8 mouse cellular contexts compared by ENCODE assay signal in the genomic region with DNA sequence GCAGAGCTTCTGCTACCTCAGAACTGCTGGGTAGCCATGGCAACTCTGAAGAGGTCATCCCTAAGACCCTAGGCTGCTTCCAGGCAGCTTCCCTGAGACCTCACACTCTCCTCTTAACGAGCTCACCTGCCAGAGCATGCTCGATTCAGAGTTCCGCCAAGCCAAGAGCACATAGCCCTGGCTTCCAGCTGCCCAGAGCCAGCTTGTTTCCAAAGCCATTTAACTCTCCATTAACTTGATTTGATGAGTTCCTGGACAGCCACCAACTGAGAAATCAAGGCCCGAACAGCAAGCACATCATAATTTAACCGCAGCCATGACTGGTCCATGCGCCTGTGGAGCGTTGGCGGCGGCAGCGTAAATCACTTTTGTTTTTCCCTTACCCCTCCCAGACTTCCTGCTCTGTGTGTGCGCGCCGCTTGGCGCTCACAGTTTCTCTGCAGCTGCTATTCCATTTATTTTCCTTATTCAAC. TPM values are rescaled to one million over a fixed set of nuclear protein-coding genes. Genes with fewer than 3 reads are reported as not detected.
DNase-seq lines count a peak whose midpoint lies in the region; ATAC-seq and TF ChIP-seq lines count a peak whose summit lies in the region.

No protein-coding gene starts in this region.

- H3K4me3 ChIP-seq in bone marrow macrophage, adult 2 months (ENCODE audit: insufficient read depth, low read length) = peak overlapping the region; percentile 11; the same call in 1 of the 2 replicates
- H3K4me3 ChIP-seq in forebrain, postnatal 0 days (ENCODE audit: low read depth, low read length) = peak overlapping the region; percentile 17
- no peak overlapping the region for H3K4me3 ChIP-seq in liver, embryonic 13.5 days (replicated peaks)
- peak overlapping the region; percentile 19 for H3K4me3 ChIP-seq in neural tube, embryonic 15.5 days (replicated peaks)

- no peaks in the 10 kb centered on the region for H3K27me3 ChIP-seq in forebrain, postnatal 0 days (ENCODE audit: insufficient read depth, low read length)
- H3K27me3 ChIP-seq in liver, embryonic 13.5 days = no peaks in the 10 kb centered on the region
- no peaks in the 10 kb centered on the region for H3K27me3 ChIP-seq in neural tube, embryonic 15.5 days (replicated peaks)

- H3K9ac ChIP-seq in forebrain, postnatal 0 days = peak overlapping the region; percentile 35
- H3K9ac ChIP-seq in liver, embryonic 13.5 days = no peak overlapping the region
- H3K9ac ChIP-seq in neural tube, embryonic 15.5 days (replicated peaks) = 0 out of 2 replicates have a peak overlapping the region, but pooled peaks have one; percentile 1

- no peaks in the 10 kb centered on the region for H3K9me3 ChIP-seq in forebrain, postnatal 0 days (ENCODE audit: low read length)
- H3K9me3 ChIP-seq in liver, embryonic 13.5 days (replicated peaks) = no peaks in the 10 kb centered on the region
- H3K9me3 ChIP-seq in neural tube, embryonic 15.5 days (replicated peaks) = no peaks in the 10 kb centered on the region

- no peaks in the 10 kb centered on the region for H3K36me3 ChIP-seq in forebrain, postnatal 0 days (ENCODE audit: insufficient read depth)
- no peaks in the 10 kb centered on the region for H3K36me3 ChIP-seq in liver, embryonic 13.5 days
- H3K36me3 ChIP-seq in neural tube, embryonic 15.5 days = no peaks in the 10 kb centered on the region

- H3K4me1 ChIP-seq in bone marrow macrophage, adult 2 months (ENCODE audit: control insufficient read depth, insufficient read depth, low read length) = no peaks in the 10 kb centered on the region
- H3K4me1 ChIP-seq in forebrain, postnatal 0 days (ENCODE audit: insufficient read depth) = peaks cover 7% of the 10 kb centered on the region; the same call in 1 of the 2 replicates
- no peaks in the 10 kb centered on the region for H3K4me1 ChIP-seq in liver, embryonic 13.5 days (replicated peaks)
- H3K4me1 ChIP-seq in neural tube, embryonic 15.5 days = peaks cover 43% of the 10 kb centered on the region

- 7% methylated on average over 14 of the region's 14 CpGs for WGBS in forebrain, postnatal 0 days
- WGBS in liver, embryonic 13.5 days (ENCODE audit: insufficient replicate concordance) = 47% methylated on average over 14 of the region's 14 CpGs
- 5% methylated on average over 14 of the region's 14 CpGs for WGBS in neural tube, embryonic 15.5 days

- TF ChIP-seq POLR2A in bone marrow macrophage, adult 2 months (IDR thresholded peaks at IDR 0.05; ENCODE audit: borderline replicate concordance, low read depth, low read length) = no peak

- no peak overlapping the region for H3K27ac ChIP-seq in bone marrow macrophage, adult 2 months (ENCODE audit: insufficient read depth, low read depth, low read length)
- H3K27ac ChIP-seq in forebrain, postnatal 0 days (ENCODE audit: low read depth, low read length) = peak overlapping the region; percentile 59
- no peak overlapping the region for H3K27ac ChIP-seq in liver, embryonic 13.5 days
- H3K27ac ChIP-seq in neural tube, embryonic 15.5 days (replicated peaks) = peak overlapping the region; percentile 46

- peak; percentile 93 for DNase-seq in MN1 (ENCODE audit: low spot score)
- peak; percentile 76 for DNase-seq in forebrain, postnatal 0 days
- DNase-seq in kidney, adult 9 months = peak; percentile 36
- DNase-seq in liver, embryonic 13.5 days = no peak
- DNase-seq in thymus, postnatal 10 days (ENCODE audit: low spot score in 2 of 2) = no peak
- DNase-seq in frontal cortex, postnatal 14 days (ENCODE audit: low spot score in 2 of 2) = no peak

- H3K4me2 ChIP-seq in forebrain, postnatal 0 days (ENCODE audit: low read depth) = peak overlapping the region; percentile 47
- 0 out of 2 replicates have a peak overlapping the region, but pooled peaks have one; percentile 6 for H3K4me2 ChIP-seq in liver, embryonic 13.5 days
- H3K4me2 ChIP-seq in neural tube, embryonic 15.5 days = peak overlapping the region; percentile 51

- ATAC-seq in forebrain, postnatal 0 days = peak; percentile 92
- no peak for ATAC-seq in liver, embryonic 13.5 days (ENCODE audit: low read depth)
- ATAC-seq in neural tube, embryonic 15.5 days (ENCODE audit: low FRiP score) = peak; percentile 84

- TF ChIP-seq CTCF in bone marrow macrophage, adult 2 months (IDR thresholded peaks at IDR 0.05; ENCODE audit: low read depth, low read length) = no peak
- peak; percentile 40; the same call in 1 of the 2 replicates for TF ChIP-seq CTCF in forebrain, postnatal 0 days (IDR thresholded peaks at IDR 0.05; ENCODE audit: low read depth)

RNA-seq across cellular contexts. Expression of gene Mtcl1, which starts 32.7 kb away (rescaled TPM):
- not detected in 2 replicates for polyA plus RNA-seq in bone marrow macrophage, adult 2 months (2012; ENCODE audit: insufficient read depth, insufficient read length, missing spikeins)
- 21.4 and 25.7 TPM in 2 replicates for total RNA-seq in forebrain, postnatal 0 days (2014; rRNA removed)
- 6.7 and 8.5 TPM in 2 replicates for polyA plus RNA-seq in forebrain, postnatal 0 days (2015; fragmentation: Nextera tagmentation; extraction: Ambion mirVana)
- polyA plus RNA-seq in liver, embryonic 13.5 days (2015; fragmentation: Nextera tagmentation; extraction: Ambion mirVana) = 0.12 and 0.14 TPM in 2 replicates
- polyA plus RNA-seq in neural tube, embryonic 15.5 days (2015; fragmentation: Nextera tagmentation; extraction: Ambion mirVana) = 26.5 and 27.7 TPM in 2 replicates

Comparison
In these comparisons a context has a peak if more than half of its experiments do, and no peak if none do; other contexts are left out.
1. DNase-seq: peak in MN1 (single experiment), forebrain, postnatal 0 days (single experiment) and kidney, adult 9 months (single experiment); none in liver, embryonic 13.5 days (single experiment), thymus, postnatal 10 days (0 of 2) and frontal cortex, postnatal 14 days (0 of 2).
2. H3K27ac ChIP-seq: peak in forebrain, postnatal 0 days (single experiment) and neural tube, embryonic 15.5 days (single experiment); none in bone marrow macrophage, adult 2 months (single experiment) and liver, embryonic 13.5 days (single experiment).
3. Peak in every context shown above with its lines, with median percentiles within 50 percentile points of each other: H3K4me2 ChIP-seq.